Mouse (Mus musculus): ENCODE results near the gene Rorc. TPM values are rescaled to one million over a fixed set of nuclear protein-coding genes. Genes with fewer than 3 reads are reported as not detected.

Rorc gene
- total RNA-seq, 2 experiments from 2014 or later: 0.59 to 1.0 TPM

- intact Hi-C loops (cut with DNase I): no loop called here
- DNase-seq (ENCODE audit: low spot score in 2 of 2): peak; percentile 35 to 40
Observed at GRCm38 (mm10) chr3:94404366-94405054, 31.9 kb downstream of the Rorc start.

- intact Hi-C loops (cut with DNase I): no loop called here
- no peak for DNase-seq (ENCODE audit: low spot score in 2 of 2)
Observed at GRCm38 (mm10) chr3:94405561-94405960, 33.0 kb downstream of the Rorc start.

GRCm38 (mm10) chr3:94412530-94412929 is 39.9 kb downstream of the Rorc start:
- no peak for DNase-seq (ENCODE audit: low spot score in 2 of 2)
- intact Hi-C loops (cut with DNase I): loop anchor here (5.0 kb wide), 1 partner anchor 45 kb away; no protein-coding TSS in a partner anchor

- intact Hi-C loops (cut with DNase I): loop anchor here (5.0 kb wide), 1 partner anchor 46 kb away; no protein-coding TSS in a partner anchor
- DNase-seq (ENCODE audit: low spot score in 2 of 2): peak; percentile 97 to 98
Observed at GRCm38 (mm10) chr3:94413031-94413679, 40.6 kb downstream of the Rorc start, which contains the start of gene Tdrkh. Tdrkh (plus strand) TSS chr3:94413273.

- intact Hi-C loops (cut with DNase I): no loop called here
- no peak for DNase-seq (ENCODE audit: low spot score in 2 of 2)
Observed at GRCm38 (mm10) chr3:94430980-94431379, 58.4 kb downstream of the Rorc start.

GRCm38 (mm10) chr3:94434305-94434704 is 61.7 kb downstream of the Rorc start:
- no peak for DNase-seq (ENCODE audit: low spot score in 2 of 2)
- intact Hi-C loops (cut with DNase I): no loop called here

- no peak for DNase-seq (ENCODE audit: low spot score in 2 of 2)
- intact Hi-C loops (cut with DNase I): no loop called here
Observed at GRCm38 (mm10) chr3:94436420-94436819, 63.8 kb downstream of the Rorc start.

- intact Hi-C loops (cut with DNase I): loop anchor here (10.0 kb wide), 1 partner anchor 144 kb away; the partner anchor contains the start of gene Snx27
- DNase-seq (ENCODE audit: low spot score in 2 of 2): no peak
Observed at GRCm38 (mm10) chr3:94441182-94441581, 68.6 kb downstream of the Rorc start.

GRCm38 (mm10) chr3:94442951-94443596 is 70.5 kb downstream of the Rorc start, which contains the start of gene Mrpl9:
Mrpl9 (plus strand) TSS chr3:94443318.
- DNase-seq (ENCODE audit: low spot score in 2 of 2): peak; percentile 95
- intact Hi-C loops (cut with DNase I): loop anchor here (2.0 to 10.0 kb wide), 2 partner anchors 76 to 142 kb away; partner anchors contain the start of gene Snx27

GRCm38 (mm10) chr3:94443597-94443964 is 71.0 kb downstream of the Rorc start, which contains the start of gene Oaz3:
Oaz3 (minus strand) TSS chr3:94443915.
- no peak for DNase-seq (ENCODE audit: low spot score in 2 of 2)
- intact Hi-C loops (cut with DNase I): loop anchor here (2.0 to 10.0 kb wide), 2 partner anchors 77 to 141 kb away; partner anchors contain the start of gene Snx27

Other genes starting within 250 kb of the Rorc start
- not detected for gene Gm10696, start 194.6 kb upstream of the Rorc start, total RNA-seq (2021)
- gene Gm5286, start 176.1 kb upstream of the Rorc start, total RNA-seq (2021): not detected
- gene Gm4778, start 108.8 kb upstream of the Rorc start, total RNA-seq (2021): not detected
- 10 to 100 TPM; 19.4 to 22.0 TPM for gene Them4, start 62.7 kb upstream of the Rorc start, total RNA-seq (2021)
- gene Them5, start 30.7 kb upstream of the Rorc start, total RNA-seq (2021): not detected
- under 1 TPM; 0.32 to 0.82 TPM for gene C2cd4d, start 10.4 kb upstream of the Rorc start, total RNA-seq (2021)
- gene Lingo4, start 25.7 kb downstream of the Rorc start, total RNA-seq (2021): under 1 TPM; 0.72 to 0.97 TPM
- gene Tdrkh, start 40.5 kb downstream of the Rorc start, total RNA-seq (2021): 10 to 100 TPM; 35.2 to 36.7 TPM
- gene Mrpl9, start 70.5 kb downstream of the Rorc start, total RNA-seq (2021): 10 to 100 TPM; 34.1 to 42.3 TPM
- not detected for gene Oaz3, start 71.1 kb downstream of the Rorc start, total RNA-seq (2021)
- gene Celf3, start 105.5 kb downstream of the Rorc start, total RNA-seq (2021): 100 to 1,000 TPM; 141 to 163 TPM
- 1 to 10 TPM; 4.5 to 5.7 TPM for gene Riiad1, start 107.5 kb downstream of the Rorc start, total RNA-seq (2021)
- gene Snx27, start 209.9 kb downstream of the Rorc start, total RNA-seq (2021): 100 to 1,000 TPM in 1 of 2 experiments, 10 to 100 TPM in 1; 92.3 to 102 TPM